Mouse (Mus musculus): ENCODE results near the gene Pqlc3.
A peak's percentile ranks its signal among the peaks of the same experiment; 100 is the strongest.
"Not testable (repeated sequence)": the region's sequence is repeated elsewhere in the genome, so short reads cannot be mapped to it uniquely, and the experiment has no call there.

Gene Pqlc3

DNA sequence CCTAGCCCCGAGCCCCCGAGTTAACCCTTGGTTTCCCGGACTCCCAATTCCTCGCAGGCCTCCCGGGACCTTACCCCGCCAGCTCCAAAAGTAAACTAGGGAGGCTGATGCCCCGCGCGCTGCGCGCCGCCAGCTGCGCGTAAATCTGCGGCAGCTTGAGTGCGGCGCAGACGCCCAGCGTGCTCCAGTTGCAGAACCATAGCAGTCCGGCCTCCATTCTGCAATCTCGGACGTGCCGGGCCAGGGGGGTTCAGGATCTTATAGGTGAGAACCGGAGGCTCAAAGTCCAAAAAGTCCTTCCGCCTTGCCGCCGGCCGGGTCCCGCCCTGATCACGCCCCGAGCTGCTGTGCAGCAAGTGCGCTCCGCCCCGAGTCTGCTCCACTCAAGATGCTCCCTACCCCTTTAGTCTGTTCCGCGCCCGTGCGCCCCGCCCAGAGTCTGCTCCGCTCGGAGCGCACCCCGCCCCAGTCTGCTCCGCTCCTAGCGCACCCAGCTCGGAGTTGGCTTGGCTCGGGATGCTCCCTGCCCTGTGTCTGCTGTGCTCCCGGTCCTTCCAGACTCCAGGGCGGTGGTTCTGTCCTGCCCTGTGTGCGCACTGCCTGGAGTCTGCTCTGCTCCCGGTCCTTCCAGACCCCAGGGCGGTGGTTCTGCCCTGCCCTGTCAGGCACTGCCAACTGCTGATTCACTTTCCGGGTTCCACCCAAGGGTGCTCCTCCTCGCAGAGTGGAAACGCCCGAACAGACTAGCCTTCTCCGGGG, at the start of gene Pqlc3:
Gene Pqlc3 (minus strand): TSS at position 670 of the 759 bp plus-strand sequence.
- DNase-seq (ENCODE audit: low read depth, low spot score): peak; percentile 74

DNA sequence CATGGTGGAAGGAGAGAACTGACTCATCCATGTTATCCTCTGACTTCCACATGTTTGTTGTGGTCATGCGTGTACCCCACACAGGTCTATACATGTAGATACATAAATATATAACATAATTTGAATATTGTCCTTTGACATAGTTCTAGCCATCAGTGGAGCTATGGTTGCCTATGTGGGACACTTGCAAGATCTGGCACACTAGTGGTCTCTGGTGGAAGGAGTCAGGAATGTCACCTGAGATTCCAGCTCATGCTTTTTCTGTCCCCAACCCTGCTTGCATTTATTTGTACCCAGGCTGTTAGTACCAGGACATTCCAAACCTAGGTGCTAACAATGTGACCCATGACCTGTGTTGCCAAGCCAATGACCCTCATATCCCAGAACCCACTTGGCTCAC, 49.6 kb upstream of the Pqlc3 start:
- no peak for DNase-seq (ENCODE audit: low read depth, low spot score)

DNA sequence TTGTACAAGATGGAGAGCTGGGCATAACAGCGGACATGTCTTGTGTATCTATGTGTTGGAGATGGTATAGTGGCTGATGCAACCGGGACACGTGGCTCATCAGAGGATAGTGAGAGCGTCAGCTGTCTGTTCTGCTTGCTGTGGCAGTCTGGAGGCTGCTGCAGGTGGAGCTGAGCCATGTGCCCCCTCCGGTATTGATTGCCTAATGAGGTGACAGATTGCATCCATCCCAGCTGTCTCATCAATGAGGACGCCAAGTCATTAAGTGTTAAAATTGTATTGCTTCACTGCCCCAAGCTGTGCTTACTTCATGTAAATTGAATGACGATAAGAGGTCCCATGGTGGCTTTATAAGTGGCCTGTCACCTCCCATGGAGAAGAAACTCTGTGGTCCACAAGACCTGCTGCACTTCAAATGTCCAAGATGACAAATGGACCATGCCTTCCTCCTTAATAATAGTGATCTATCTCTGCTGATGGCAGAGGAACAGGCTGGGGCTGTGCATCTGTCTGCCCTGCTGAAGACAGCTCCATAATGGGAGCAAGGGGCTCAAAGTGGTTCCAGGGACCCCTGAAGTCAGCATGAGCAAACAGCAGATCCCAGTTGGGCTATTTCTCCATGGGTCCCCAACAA, 48.9 kb upstream of the Pqlc3 start:
- DNase-seq (ENCODE audit: low read depth, low spot score): no peak

DNA sequence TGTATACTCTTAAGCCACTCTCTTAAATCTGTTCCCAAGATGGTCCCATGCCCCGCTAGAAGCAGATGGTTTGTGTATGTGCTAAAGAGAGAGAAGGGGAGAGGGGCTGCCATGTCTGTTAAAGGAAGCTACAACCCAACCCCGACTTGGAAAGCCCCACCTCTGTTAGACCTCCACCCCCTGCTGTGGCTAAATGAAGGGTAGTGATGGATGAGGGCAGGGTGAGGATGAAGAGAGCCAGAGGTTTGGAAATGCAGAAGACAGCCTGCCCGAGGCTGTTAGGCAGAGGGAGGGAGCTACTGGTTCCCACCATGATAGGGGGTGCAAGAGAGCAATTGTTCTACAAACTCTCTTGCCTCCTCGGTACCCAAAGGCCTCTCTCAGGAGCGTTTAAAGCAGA, 43.1 kb upstream of the Pqlc3 start:
- no peak for DNase-seq (ENCODE audit: low read depth, low spot score)

DNA sequence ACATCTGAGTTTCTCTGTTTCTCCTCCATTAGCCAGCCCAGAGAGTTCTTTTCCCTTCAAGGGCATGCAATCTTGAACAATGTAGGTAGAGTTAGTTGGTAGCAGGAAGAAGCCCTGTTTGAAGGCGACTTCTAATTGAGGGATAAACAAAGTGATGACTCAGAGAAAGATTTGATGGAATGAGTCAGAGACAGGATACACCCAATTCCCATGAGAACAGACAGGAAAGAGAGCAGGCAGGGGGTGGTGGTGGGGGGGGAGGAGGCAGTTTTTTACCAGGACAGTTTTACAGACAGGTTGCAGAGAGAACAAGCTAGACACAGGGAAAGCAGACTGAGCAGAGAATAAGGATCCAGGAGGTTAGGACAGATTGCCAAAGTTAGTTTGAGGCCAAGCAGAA, 40.4 kb upstream of the Pqlc3 start:
- DNase-seq (ENCODE audit: low read depth, low spot score): no peak

DNA sequence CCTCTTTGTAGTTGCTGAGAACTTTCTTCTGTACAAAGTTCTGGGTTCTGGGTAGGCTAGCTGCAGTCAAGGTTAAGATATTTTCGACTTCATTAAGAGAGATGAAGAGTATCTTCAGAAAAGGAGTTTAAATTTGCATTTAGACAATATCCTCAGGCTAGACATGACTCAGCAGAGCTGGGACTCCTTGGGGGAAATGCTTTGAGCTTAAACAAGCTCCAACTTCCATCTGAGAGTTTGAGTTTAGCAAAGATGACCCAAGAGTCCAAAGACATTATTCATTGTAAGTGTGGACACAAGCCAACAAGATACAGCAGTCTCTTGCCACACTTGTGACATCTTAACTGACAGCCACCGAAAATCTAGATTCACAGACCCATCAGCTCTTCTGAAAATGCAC, 39.2 kb upstream of the Pqlc3 start:
- DNase-seq (ENCODE audit: low read depth, low spot score): no peak

DNA sequence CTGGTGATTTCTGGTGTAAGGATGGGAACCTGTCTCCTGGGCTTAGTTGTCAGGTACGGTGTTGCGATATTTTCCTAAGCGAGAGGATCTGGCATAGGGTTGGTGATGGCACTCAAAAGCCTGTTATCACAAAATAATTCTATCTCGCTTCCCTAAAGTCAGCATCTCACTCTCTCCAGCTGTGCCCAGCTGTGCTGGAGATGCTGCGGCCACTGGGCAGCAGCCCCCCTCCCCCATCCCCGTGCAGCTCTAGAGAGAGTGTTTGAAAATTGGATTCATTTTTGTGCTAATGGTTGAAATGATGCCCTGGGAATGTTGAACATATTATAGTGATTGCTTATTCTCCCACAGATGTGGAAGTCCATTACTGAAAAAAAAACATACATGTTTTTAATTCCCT, 38.0 kb upstream of the Pqlc3 start:
- DNase-seq (ENCODE audit: low read depth, low spot score): no peak

DNA sequence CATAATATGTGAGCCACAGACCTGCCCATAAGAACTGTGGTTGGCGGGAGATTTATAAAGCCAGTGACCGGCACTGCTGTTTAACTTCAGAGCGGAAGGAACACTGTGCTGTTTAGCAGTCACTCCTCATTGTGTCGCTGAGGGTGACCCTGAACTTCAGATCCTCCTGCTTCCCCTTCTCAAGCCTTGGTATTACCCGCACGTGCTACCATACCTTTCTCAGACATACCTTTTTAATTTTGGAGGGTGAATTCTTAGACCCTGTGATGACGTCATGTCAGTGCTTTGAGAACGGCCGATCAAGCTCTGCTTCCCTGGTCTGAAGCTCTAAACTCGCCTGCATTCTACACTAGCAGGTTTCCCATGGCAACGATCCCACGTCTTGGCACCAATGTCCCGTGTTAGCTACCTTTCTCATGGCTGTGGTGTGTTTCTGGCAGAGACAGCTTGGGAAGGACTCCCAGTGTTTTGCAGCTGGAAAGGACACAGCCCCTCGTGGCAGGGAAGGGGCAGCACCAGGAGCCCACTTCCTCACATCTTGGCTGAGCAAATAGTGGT, 36.9 kb upstream of the Pqlc3 start:
- DNase-seq (ENCODE audit: low read depth, low spot score): no peak

DNA sequence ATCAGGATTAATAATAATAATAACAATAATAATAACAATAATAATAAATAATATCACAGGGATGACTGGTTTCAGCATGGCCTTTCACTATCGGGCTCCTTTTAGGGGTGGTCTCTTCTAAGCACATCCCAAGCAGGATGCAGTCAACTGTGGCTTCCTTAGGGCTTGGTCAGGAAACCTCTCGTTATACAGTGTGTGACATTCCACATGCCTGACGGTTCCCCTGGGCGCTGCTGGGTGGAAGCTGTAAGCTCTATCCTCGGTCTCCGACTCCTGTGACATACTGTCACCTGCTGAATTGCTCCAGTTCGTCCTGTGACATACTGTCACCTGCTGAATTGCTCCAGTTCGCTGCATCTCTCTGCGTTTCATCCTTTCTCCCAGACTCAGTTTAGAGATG, 36.3 kb upstream of the Pqlc3 start:
- DNase-seq (ENCODE audit: low read depth, low spot score): no peak

DNA sequence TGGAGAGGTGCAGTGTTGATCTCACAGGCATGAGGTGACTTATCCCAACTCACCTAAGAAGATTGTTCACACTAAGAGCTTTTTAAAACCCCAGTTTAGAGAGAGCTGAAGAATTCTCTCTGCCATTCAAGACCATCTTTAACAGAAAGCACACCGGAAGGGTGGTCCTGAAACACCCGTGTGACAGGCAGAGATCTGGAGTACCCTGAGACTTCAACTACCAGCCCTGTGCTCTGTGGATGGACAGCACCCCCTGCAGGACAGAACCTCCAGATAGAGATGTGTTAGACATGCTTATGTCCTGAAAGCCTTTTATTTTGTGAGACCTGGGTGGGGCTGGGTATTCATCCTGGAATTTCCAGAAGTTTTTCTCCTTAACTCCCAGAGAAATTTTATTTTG, 34.9 kb upstream of the Pqlc3 start:
- DNase-seq (ENCODE audit: low read depth, low spot score): no peak

DNA sequence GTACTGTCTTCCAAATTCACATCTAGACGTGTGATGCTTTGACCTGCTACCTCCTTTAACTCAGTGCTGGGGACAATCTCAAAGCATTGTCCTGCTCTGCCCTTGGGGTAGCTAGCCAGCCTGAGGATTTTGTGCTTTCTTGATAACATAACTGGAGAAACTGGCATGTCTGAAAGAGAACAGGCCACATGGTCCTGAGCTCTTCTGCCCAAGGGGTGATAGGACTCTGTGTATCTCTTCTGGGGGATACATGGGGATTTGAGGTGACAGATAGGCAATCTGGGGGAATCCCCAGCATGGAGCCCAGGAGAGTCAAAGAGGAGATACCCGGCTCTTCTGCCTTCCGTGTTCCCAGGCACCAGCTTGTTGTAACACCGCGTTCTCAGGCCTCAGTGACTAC, 34.5 kb upstream of the Pqlc3 start:
- no peak for DNase-seq (ENCODE audit: low read depth, low spot score)

DNA sequence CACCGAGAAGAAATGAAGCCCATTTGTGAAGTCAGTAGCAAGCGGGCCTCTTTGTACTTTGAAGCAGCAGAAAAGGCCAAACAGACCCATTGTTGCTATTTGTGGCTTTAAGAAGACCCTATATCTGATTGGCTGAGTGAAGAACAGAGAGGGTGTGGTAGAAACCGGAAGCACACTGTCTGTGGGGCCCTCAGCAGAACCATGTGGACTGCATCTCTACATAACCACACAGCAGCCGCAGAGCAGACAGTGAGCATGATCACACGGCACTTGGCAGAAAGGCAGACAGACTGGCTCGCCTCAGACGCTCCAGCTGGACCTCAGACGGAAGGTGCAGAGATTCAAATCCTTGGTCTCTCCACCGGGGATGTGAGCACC, 33.2 kb upstream of the Pqlc3 start:
- DNase-seq (ENCODE audit: low read depth, low spot score): no peak

DNA sequence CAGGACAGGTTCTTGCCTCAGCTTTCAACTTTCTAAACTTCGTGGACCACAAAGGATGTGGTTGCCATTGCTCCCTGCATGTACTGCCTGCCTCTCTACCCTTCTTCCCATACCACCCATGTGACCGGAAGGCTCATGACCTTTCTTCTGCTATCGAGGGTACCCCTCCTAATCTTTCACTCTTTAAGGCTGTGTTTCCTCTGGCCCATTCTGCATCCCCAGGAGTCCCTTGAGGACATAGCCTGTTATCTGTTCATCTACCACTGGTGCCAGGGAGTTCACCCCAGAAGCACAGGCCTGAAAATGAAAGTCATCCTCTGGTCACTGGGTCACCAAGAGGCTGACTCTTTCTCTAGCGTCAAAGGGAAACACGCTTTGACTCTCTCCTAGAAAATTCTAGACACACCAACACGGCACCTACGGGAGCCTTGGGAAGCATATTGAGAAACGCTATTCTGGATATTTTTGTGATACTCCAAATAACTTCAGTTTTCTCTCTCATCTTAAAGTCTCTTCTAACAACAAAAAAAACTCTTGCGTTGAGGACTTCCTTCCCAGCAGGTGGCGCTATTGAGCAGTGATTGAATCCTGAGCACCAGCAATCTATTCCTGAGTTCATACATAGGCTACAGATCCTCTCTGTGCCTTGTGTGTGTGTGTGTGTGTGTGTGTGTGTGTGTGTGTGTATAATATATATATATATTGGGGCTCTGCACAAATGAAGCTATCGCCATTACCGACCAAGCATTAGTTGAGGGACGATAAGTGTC, 32.7 kb upstream of the Pqlc3 start:
- DNase-seq (ENCODE audit: low read depth, low spot score): peak; percentile 74

DNA sequence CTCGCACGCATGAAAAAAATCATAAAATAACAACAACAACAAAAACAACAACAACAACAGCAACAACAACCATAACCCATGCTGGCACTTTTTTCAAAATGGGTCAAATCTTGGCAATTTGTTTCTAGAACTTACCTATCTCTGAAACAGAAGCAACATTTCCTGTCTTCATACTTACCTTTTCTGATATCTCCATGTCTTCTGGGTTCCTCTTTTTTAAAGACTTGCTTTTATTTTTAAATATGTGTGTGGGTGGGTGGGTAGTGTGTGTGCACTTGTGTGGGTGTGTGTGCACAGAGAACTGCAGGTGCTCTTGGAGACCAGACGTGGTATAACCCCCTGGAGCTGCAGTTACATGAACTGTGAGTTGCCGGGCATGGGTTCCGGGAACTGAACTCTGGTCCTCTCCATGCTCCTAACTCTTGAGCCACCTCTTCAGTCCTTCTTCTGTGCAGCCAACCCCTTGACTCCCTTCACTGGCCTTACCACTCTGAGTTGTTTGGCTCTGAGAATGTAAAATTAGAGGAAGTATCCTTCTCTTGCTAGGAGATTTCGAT, 24.4 kb upstream of the Pqlc3 start:
- no peak for DNase-seq (ENCODE audit: low read depth, low spot score)

DNA sequence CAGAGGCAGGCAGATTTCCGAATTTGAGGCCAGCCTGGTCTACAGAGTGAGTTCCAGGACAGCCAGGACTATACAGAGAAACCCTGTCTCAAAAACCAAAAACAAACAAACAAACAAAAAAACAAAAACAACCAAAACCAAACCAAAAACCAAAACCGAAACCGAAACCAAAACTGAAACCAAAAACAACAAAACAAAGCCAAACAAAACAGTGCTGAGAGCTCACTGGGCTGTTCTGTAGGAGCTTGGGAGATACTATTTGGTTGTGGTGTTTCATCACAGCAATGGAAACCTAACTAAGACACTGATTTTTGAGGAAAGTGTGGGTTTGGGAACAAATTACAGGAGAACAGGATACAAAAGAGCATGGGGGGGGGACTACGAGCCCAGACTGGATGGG, 21.9 kb upstream of the Pqlc3 start:
- no peak for DNase-seq (ENCODE audit: low read depth, low spot score)

DNA sequence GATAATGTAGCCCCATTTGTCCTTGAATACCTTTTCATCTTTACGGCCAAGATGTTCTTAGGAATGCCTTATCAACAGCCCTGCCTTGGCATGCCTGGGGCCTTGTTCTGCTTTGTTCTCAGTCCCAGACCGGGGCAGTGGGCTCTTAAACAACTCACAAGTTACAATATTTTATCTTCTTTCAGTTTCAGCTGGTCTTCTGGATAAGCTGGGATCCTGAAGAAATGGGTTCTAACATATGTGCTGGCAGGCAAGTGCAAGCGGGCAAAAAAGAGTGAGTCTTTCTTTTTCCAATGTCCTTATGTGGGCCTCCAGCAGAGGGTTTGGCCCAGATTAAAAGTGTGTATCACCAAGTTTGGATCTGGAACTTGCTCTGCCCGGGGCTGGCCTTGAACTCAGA, 20.9 kb upstream of the Pqlc3 start:
- DNase-seq (ENCODE audit: low read depth, low spot score): not testable (repeated sequence)

DNA sequence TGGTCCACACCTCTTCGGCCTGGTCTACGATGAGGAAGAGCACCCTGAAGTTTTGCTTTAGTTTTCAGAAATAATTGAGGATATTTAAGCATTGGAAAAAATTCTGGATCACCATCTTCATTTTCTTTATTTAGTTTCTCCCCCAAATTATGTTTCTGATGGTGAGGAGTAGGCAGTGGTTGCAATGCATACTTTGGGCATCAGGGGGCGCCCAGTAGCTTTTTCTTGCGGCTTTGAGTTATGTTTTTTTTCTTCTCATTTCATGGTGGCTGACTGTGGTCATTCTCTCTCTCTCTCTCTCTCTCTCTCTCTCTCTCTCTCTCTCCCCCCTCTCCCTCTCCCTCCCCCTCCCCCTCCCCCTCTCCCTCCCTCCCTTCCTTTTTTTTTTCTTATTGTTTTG, 18.3 kb upstream of the Pqlc3 start:
- no peak for DNase-seq (ENCODE audit: low read depth, low spot score)

DNA sequence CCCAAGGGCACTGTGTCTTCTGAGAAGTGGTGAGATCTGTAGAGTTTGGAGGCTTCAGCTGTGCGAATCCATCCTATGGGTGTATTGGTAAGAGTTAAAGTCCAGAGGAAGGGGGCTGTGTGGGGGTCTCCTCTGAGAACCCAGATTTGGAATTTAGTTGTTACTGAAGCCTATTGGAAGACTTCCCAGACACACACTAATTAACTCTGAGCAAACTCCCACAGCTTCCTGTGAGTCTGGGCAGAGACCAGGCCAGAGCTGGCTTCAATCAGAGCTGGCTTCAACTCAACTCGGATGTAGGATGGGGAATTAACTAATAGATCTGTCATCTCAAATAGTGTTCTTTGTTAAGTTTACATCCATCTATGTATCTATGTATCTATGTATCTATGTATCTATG, 15.5 kb upstream of the Pqlc3 start:
- DNase-seq (ENCODE audit: low read depth, low spot score): no peak

DNA sequence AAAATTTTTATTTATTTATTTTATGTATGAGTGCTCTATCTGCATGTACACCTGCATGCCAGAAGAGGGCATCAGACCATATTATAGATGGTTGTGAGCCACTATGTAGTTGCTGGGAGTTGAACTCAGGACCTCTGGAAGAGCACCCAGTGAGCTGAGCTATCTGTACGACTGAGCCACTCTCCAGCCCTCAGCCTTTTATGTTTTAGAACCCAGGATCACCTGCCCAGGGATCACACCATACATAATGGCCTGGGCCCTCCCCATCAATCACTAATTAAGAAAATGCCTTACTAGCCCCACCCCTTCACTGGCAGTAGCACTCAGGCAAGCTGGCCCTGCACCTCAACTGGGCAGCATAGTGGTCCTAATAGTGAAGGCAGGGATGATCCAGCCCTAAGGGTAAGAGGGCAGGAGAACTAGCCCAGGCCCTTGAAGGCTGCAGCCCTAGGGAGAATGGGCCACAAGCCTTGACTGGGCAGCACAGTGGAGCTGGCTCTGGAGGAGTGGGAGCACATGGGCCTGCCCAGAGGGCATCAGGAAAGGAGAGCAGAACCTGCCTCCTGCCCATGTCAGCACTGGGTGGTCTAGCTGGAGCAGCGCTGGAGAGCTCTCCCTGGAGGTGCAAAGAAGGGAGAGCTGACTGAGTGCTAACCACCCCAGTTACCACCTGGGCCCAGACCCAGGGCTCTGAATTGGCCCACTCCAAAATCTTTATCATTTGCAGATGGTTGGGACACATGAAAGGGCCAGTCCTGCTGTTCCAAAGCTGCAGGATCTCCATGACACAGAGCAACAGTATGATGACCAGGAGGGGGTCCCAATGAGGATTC, 12.1 kb upstream of the Pqlc3 start:
- no peak for DNase-seq (ENCODE audit: low read depth, low spot score)

DNA sequence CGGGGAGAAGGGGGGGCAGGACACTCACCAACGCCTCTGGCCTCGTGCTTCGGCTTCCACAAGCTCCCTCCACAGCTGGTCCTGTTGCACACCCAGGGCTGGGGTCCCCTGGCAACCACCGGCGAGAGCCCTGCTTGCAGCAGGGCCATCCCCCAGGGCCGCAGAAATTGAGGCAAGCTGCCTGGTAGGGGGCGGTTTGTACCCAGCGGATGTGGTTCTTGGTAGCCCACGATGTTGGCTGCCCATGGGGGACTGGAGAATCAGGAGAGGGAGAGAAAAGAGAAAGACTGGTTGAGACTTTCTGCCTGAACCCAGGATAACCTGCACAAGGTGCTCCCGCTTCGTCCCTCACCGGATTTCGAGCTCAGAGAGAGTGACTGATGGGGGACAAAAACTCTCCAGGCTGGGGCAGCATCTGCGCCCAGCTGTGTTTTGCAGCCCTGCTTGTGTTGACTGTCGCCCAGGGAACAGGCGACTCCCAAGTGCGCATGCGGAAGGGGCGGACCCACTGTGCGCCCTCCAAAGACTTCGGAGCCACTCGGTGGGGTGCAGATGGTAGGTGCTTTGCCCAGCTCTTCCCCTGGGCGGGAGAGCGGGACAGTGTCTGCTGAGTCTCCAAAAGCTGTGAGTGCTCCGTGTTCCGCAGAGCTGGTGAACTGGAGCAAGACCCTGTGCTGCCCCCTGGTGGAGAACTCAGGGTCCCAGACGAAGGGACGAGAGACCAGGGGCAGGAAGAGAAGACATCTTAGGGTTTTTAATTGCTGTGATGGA, 11.1 kb upstream of the Pqlc3 start, which contains the start of gene 2410004P03Rik:
Gene 2410004P03Rik (minus strand): TSS at position 628 of the 771 bp plus-strand sequence.
- peak; percentile 74 for DNase-seq (ENCODE audit: low read depth, low spot score)

Data from embryo, embryonic 11.5 days (tissue).